Mouse (Mus musculus) C2C12 (cell line): ENCODE results near the gene Ndufv3. TPM values are rescaled to one million over a fixed set of nuclear protein-coding genes. Genes with fewer than 3 reads are reported as not detected.

Experiments used
- H3K27me3 ChIP-seq: one replicate; pipeline ENCODE4 v1.6.1; 2011; ENCODE audit not compliant: control insufficient read depth, insufficient read depth, insufficient read length
- H3K36me3 ChIP-seq: one replicate; pipeline ENCODE4 v1.6.1; 2011; ENCODE audit not compliant: control insufficient read depth, insufficient read depth
- H3K4me3 ChIP-seq: one replicate; pipeline ENCODE4 v1.5.1; 2011; ENCODE audit warnings: mild to moderate bottlenecking, control low read depth; ENCODE audit not compliant: poor library complexity, insufficient read depth, severe bottlenecking
- H3K79me2 ChIP-seq: one replicate; pipeline ENCODE4 v1.6.1; 2011; ENCODE audit not compliant: control insufficient read depth, insufficient read depth
- H3K79me3 ChIP-seq: one replicate; pipeline ENCODE4 v1.6.1; 2011; ENCODE audit warnings: low read depth, control low read depth
- H3ac ChIP-seq: one replicate; pipeline ENCODE3; 2011; ENCODE audit warnings: low read depth; ENCODE audit not compliant: control insufficient read depth, insufficient read length
- CEBPB ChIP-seq: IDR thresholded peaks from one replicate; pipeline ENCODE4 v1.6.1; 2011; ENCODE audit warnings: low read depth, mild to moderate bottlenecking, control low read depth, moderate library complexity
- CTCF ChIP-seq: IDR thresholded peaks from one replicate; pipeline ENCODE4 v1.5.1; 2011; ENCODE audit not compliant: control insufficient read depth, insufficient read depth, insufficient read length
- FOSL1 ChIP-seq: IDR thresholded peaks from one replicate; pipeline ENCODE4 v1.8.0; 2011; ENCODE audit warnings: mild to moderate bottlenecking, low read length; ENCODE audit not compliant: poor library complexity, insufficient read depth, severe bottlenecking
- MAX ChIP-seq: IDR thresholded peaks from one replicate; pipeline ENCODE4 v1.6.1; 2011; ENCODE audit warnings: mild to moderate bottlenecking, control low read depth
- MYOD1 ChIP-seq: IDR thresholded peaks from one replicate; pipeline ENCODE4 v1.6.1; 2011; ENCODE audit warnings: low read depth; ENCODE audit not compliant: control insufficient read depth, insufficient read length
- MYOG ChIP-seq: IDR thresholded peaks from one replicate; pipeline ENCODE4 v1.6.1; 2011; ENCODE audit not compliant: control insufficient read depth, insufficient read length; ENCODE audit errors: extremely low read depth
- USF1 ChIP-seq: IDR thresholded peaks from one replicate; pipeline ENCODE4 v1.6.1; 2011; ENCODE audit warnings: low read depth, mild to moderate bottlenecking, control low read depth, moderate library complexity
- long read RNA-seq, 2 experiments: library from polyadenylated mRNA; unstranded; transcript quantifications; one replicate each; pipeline ENCODE4 v2.0.0; 2019 to 2020
- polyA plus RNA-seq: library from polyadenylated mRNA; unstranded; fragments of >200 nt; fragmentation: generic; extraction: Trizol; gene quantifications from one replicate; pipeline ENCODE4 v1.2.1, GENCODE M21; 2012; ENCODE audit warnings: missing spikeins

The Ndufv3 gene
- 178 TPM for polyA plus RNA-seq
- long read RNA-seq, experiment 1, transcript Ndufv3-201 (4 exons, 1,582 nt) = minor isoform, 37 of 253 reads
- long read RNA-seq, experiment 1, transcript Ndufv3-202 (3 exons, 493 nt) = major isoform, 200 of 253 reads
- long read RNA-seq, experiment 1, partial matches to known transcripts = 8 of 253 reads
- long read RNA-seq, experiment 1, other reads (novel, unspliced or antisense) = 7 of 253 reads
- long read RNA-seq, experiment 2, transcript Ndufv3-201 (4 exons, 1,582 nt) = major isoform, 47 of 68 reads
- long read RNA-seq, experiment 2, transcript Ndufv3-202 (3 exons, 493 nt) = minor isoform, 11 of 68 reads
- long read RNA-seq, experiment 2, partial matches to known transcripts = 0 of 68 reads
- long read RNA-seq, experiment 2, other reads (novel, unspliced or antisense) = 10 of 68 reads

GRCm38 (mm10) chr17:31519946-31520838 is at the start of gene Ndufv3, which contains the start of gene Wdr4:
Gene Ndufv3 (plus strand): TSS chr17:31520115.
Gene Wdr4 (minus strand): TSS chr17:31519980.
- Histone ChIP-seq H3ac (peak within 1 kb of the TSS; percentile 74), H3K4me3 (peak within 1 kb of the TSS; percentile 75), H3K27me3 (no peaks in the 10 kb centered on the region), H3K36me3 (no peaks in the 10 kb centered on the region), H3K79me3 (no peaks in the 10 kb centered on the region), H3K79me2 (no peaks in the 10 kb centered on the region)
- TF ChIP-seq MAX = peak; percentile 27
- no peak for TF ChIP-seq MYOG
- no peak for TF ChIP-seq CEBPB

DNA sequence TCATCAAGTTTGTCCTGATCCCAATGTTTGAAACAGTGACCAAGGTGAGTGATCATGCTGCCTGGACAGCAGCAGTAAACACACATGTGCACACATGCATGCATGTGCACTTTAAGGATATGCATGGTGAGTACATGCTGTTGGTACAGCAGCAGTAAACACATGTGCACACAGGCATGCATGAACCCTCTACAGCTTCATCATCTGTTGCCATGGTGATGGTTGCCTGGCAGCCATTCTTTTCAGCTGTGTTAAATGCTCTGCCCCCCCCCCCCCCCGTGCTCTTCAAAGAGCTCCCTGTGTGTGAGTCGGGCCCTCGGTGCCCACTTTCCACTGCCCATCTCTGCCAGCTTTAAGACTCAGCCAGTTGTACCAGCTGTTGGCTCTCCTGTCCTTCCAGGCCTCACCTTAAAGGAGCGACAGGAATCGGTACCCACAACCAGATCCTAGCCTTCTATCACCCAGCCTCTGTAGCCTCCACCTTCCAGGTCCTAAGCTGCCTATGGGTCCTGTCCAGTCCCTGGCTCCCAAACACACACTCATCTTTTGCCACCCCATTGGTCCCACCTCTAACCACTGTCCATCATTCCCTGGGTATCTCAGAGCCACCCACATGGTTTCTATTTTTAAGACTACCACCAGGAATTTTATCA is 49.0 kb upstream of the Ndufv3 start:
- TF ChIP-seq USF1 (no peak), FOSL1 (no peak)
- Histone ChIP-seq H3K4me3 (no peak overlapping the region), H3ac (no peak overlapping the region), H3K79me2 (no peaks in the 10 kb centered on the region), H3K79me3 (no peaks in the 10 kb centered on the region), H3K27me3 (peaks cover 62% of the 10 kb centered on the region), H3K36me3 (no peaks in the 10 kb centered on the region)

DNA sequence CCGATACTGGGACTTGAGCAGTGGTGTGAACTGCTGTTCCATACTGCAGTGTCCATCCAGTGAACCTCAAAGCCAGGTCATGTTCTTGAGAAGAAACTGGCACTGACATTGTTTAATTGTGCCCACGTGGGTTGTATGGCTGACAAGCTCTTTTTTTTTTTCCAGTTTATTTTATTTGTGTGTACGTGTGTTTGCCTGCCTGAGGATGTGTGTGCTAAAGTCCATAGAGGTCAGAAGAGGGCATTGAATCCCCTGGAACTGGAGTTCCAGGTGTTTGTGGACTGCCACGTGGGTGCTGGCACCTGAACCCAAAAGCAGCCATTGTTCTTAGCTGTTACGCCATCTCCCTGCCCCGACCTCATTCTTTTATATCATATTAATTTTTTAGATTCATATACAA is 45.5 kb upstream of the Ndufv3 start:
- TF ChIP-seq FOSL1 (no peak), MAX (no peak), USF1 (no peak), CTCF (no peak), MYOG (no peak), MYOD1 (no peak), CEBPB (no peak)
- Histone ChIP-seq H3K36me3 (no peaks in the 10 kb centered on the region), H3K79me3 (no peaks in the 10 kb centered on the region), H3ac (no peak overlapping the region), H3K4me3 (no peak overlapping the region), H3K27me3 (peaks cover 52% of the 10 kb centered on the region), H3K79me2 (no peaks in the 10 kb centered on the region)

- Histone ChIP-seq H3K79me2 (no peaks in the 10 kb centered on the region), H3K36me3 (no peaks in the 10 kb centered on the region), H3K4me3 (no peak overlapping the region), H3ac (no peak overlapping the region), H3K79me3 (no peaks in the 10 kb centered on the region), H3K27me3 (peaks cover 24% of the 10 kb centered on the region)
- no peak for TF ChIP-seq MAX
- no peak for TF ChIP-seq MYOG
- no peak for TF ChIP-seq CEBPB
- no peak for TF ChIP-seq MYOD1
- no peak for TF ChIP-seq FOSL1
- no peak for TF ChIP-seq CTCF
Measured at GRCm38 (mm10) chr17:31478606-31479005, 41.3 kb upstream of the Ndufv3 start.

DNA sequence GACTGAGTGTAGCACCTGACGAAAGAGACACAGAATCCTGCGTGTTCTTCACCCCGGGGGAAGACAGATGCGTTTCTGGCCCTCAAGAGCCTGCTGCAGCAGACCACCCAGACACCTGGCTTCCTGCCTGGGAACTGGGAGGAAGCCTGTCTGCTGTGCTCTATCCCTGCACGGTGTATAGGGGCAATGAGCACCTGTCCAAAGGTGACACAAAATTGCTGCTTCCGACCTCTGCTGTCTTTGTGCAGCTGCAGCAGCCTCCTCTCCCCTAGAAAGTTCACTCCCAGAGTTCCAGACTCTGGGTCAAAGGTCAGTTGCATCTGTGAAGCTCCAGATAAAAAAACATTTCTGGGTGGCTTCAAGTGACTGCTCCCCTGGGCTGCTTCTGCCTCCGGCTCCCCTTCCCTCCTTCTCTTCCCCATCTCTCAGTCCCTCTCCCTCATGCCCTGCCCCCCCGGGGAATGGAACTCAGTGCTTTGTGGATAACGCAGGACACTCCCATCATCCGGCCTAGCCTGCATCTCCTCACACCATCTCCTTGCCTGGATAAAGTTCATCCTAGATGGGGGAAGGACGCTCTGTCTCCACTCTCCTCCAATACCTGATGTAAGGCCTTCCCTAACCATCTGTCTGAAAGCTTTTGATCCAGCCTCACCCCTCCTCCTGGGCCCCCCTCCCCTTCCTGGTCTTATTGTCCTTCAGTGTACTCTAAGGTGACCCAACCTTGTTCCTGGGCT is 40.6 kb upstream of the Ndufv3 start:
- Histone ChIP-seq H3ac (no peak overlapping the region), H3K4me3 (no peak overlapping the region), H3K79me2 (no peaks in the 10 kb centered on the region), H3K27me3 (peaks cover 19% of the 10 kb centered on the region), H3K36me3 (no peaks in the 10 kb centered on the region), H3K79me3 (no peaks in the 10 kb centered on the region)
- TF ChIP-seq CEBPB (no peak), FOSL1 (no peak), MAX (no peak), CTCF (no peak), USF1 (no peak), MYOG (no peak), MYOD1 (no peak)
